Mouse (Mus musculus) C2C12 (cell line): ENCODE measurements around the gene Rps6kb2. TPM values are rescaled to one million over a fixed set of nuclear protein-coding genes. Genes with fewer than 3 reads are reported as not detected.

ENCODE experiments used
- H3K27me3 ChIP-seq: one replicate; pipeline ENCODE4 v1.6.1; 2011; ENCODE audit not compliant: control insufficient read depth, insufficient read depth, insufficient read length
- H3K36me3 ChIP-seq: one replicate; pipeline ENCODE4 v1.6.1; 2011; ENCODE audit not compliant: control insufficient read depth, insufficient read depth
- H3K4me3 ChIP-seq: one replicate; pipeline ENCODE4 v1.5.1; 2011; ENCODE audit warnings: mild to moderate bottlenecking, control low read depth; ENCODE audit not compliant: poor library complexity, insufficient read depth, severe bottlenecking
- H3K79me2 ChIP-seq: one replicate; pipeline ENCODE4 v1.6.1; 2011; ENCODE audit not compliant: control insufficient read depth, insufficient read depth
- H3K79me3 ChIP-seq: one replicate; pipeline ENCODE4 v1.6.1; 2011; ENCODE audit warnings: low read depth, control low read depth
- H3ac ChIP-seq: one replicate; pipeline ENCODE3; 2011; ENCODE audit warnings: low read depth; ENCODE audit not compliant: control insufficient read depth, insufficient read length
- CEBPB ChIP-seq: IDR thresholded peaks from one replicate; pipeline ENCODE4 v1.6.1; 2011; ENCODE audit warnings: low read depth, mild to moderate bottlenecking, control low read depth, moderate library complexity
- CTCF ChIP-seq: IDR thresholded peaks from one replicate; pipeline ENCODE4 v1.5.1; 2011; ENCODE audit not compliant: control insufficient read depth, insufficient read depth, insufficient read length
- FOSL1 ChIP-seq: IDR thresholded peaks from one replicate; pipeline ENCODE4 v1.8.0; 2011; ENCODE audit warnings: mild to moderate bottlenecking, low read length; ENCODE audit not compliant: poor library complexity, insufficient read depth, severe bottlenecking
- MAX ChIP-seq: IDR thresholded peaks from one replicate; pipeline ENCODE4 v1.6.1; 2011; ENCODE audit warnings: mild to moderate bottlenecking, control low read depth
- MYOD1 ChIP-seq: IDR thresholded peaks from one replicate; pipeline ENCODE4 v1.6.1; 2011; ENCODE audit warnings: low read depth; ENCODE audit not compliant: control insufficient read depth, insufficient read length
- MYOG ChIP-seq: IDR thresholded peaks from one replicate; pipeline ENCODE4 v1.6.1; 2011; ENCODE audit not compliant: control insufficient read depth, insufficient read length; ENCODE audit errors: extremely low read depth
- USF1 ChIP-seq: IDR thresholded peaks from one replicate; pipeline ENCODE4 v1.6.1; 2011; ENCODE audit warnings: low read depth, mild to moderate bottlenecking, control low read depth, moderate library complexity
- polyA plus RNA-seq: library from polyadenylated mRNA; unstranded; fragments of >200 nt; fragmentation: generic; extraction: Trizol; gene quantifications from one replicate; pipeline ENCODE4 v1.2.1, GENCODE M21; 2012; ENCODE audit warnings: missing spikeins

Rps6kb2 gene
- polyA plus RNA-seq, 1 experiment, result 19.7 TPM

DNA sequence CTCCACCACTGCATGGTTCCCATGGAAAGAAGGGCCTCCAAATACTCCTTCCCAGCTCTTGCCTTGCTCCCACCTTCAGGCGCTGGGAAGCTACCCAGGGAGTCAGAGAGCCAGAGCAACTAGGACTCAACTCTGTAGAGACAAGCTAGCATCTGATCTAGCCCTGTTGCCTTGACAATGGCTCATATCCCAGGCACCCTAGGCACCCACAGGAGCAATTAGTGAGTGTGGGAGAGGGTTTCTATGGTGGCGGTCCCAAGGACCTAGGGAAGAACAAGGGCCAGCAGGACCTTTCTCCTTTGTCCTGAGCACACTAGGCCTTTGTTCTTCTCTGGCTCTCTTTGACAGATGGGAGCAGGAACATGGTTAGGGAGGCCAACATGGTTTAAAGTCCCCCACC lies 20.5 kb upstream of the Rps6kb2 start:
- no peaks in the 10 kb centered on the region for H3K36me3 ChIP-seq
- TF ChIP-seq FOSL1 (no peak), MYOD1 (no peak), CEBPB (no peak), MAX (no peak), MYOG (no peak), USF1 (no peak), CTCF (no peak)
- H3K27me3 ChIP-seq, result no peaks in the 10 kb centered on the region
- H3K79me3 ChIP-seq, result no peaks in the 10 kb centered on the region
- H3K4me3 ChIP-seq, result no peak overlapping the region
- H3ac ChIP-seq, result no peak overlapping the region
- no peaks in the 10 kb centered on the region for H3K79me2 ChIP-seq

DNA sequence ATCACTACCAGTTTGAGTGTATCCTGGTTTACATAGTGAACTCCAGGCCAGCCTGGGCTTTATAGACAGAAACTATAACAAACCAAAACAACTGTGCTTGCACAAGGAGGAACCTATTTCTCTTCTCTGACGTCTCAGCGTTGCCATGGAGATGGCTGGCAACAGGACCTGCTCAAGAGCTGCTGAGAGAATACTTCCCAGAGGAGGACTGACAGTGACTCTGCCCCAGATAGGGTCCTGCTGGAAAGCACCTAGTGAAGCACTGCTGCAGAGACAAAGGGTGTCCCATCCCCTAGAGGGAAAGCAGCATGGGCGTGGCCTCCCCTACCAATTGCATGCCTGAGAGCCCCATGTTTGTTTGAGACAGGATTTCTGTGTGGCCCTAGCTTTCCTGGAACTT lies 18.7 kb upstream of the Rps6kb2 start:
- no peaks in the 10 kb centered on the region for H3K27me3 ChIP-seq
- no peak overlapping the region for H3K4me3 ChIP-seq
- H3K79me2 ChIP-seq, result no peaks in the 10 kb centered on the region
- TF ChIP-seq MYOG, result no peak
- TF ChIP-seq MAX, result no peak
- TF ChIP-seq CTCF, result no peak
- no peak for TF ChIP-seq CEBPB
- no peak for TF ChIP-seq USF1
- no peak for TF ChIP-seq FOSL1
- TF ChIP-seq MYOD1, result no peak
- H3K36me3 ChIP-seq, result no peaks in the 10 kb centered on the region
- no peaks in the 10 kb centered on the region for H3K79me3 ChIP-seq
- no peak overlapping the region for H3ac ChIP-seq

DNA sequence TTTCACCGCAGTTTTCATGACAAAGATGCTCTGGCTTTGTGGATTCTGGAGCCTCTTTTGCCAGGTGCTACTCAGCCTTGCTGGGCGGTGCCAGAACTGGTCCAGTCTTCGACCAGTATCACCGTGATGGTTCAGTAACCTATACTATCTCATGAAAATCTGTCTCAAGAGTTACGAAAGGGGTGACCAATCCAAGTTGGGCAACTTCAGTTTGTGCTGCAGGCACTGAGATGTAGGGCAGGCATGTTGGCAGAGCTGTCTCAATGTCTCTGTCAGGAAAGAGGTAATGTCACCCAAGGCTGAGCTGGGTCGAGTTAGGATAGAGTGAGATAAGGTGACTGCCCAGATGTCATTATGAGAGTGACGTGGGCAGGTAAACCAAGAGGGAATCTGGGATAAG lies 17.3 kb upstream of the Rps6kb2 start:
- Histone ChIP-seq H3K79me3 (no peaks in the 10 kb centered on the region), H3K36me3 (no peaks in the 10 kb centered on the region), H3K79me2 (no peaks in the 10 kb centered on the region), H3K27me3 (no peaks in the 10 kb centered on the region), H3ac (no peak overlapping the region), H3K4me3 (no peak overlapping the region)
- no peak for TF ChIP-seq CTCF
- TF ChIP-seq MYOG, result no peak
- no peak for TF ChIP-seq CEBPB
- no peak for TF ChIP-seq MAX
- no peak for TF ChIP-seq USF1
- no peak for TF ChIP-seq FOSL1
- no peak for TF ChIP-seq MYOD1

DNA sequence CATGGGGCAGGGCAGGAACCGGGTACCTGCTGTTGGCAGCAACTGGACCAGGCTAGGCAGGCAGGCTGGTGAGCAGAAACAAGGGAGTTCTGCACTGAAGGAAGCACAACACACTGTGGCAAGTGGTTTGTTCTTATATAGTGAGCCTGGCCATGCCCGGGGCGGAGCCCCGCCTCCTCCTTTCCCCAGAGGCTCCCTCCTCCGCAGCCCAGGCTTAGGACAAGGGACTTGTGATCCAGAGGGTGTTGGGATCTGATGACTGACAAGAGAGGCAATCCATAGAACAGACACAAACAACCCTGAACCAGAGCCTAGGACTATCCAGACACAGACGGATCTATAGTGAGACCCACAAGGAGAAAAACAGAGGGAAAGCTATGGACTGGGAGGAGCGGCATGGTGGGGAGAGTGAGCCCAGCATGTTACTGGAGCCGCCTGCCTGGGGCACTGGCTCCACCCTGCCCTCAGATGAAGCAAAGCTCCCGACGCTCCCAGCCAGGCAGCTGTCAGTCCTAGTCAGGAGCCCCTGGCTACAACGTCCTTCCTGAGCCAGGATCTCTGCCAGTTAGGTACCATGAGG lies 12.3 kb upstream of the Rps6kb2 start, which contains the start of gene Carns1:
Gene Carns1, minus strand, starts transcription at position 112 of the 580 bp plus-strand sequence.
- TF ChIP-seq MAX (no peak), USF1 (no peak), MYOD1 (no peak), CTCF (no peak), CEBPB (no peak), MYOG (no peak), FOSL1 (no peak)
- no peaks in the 10 kb centered on the region for H3K27me3 ChIP-seq
- H3K4me3 ChIP-seq, result no peak within 1 kb of the TSS
- H3ac ChIP-seq, result peak within 1 kb of the TSS; percentile 53
- H3K79me2 ChIP-seq, result no peaks in the 10 kb centered on the region
- H3K79me3 ChIP-seq, result no peaks in the 10 kb centered on the region
- H3K36me3 ChIP-seq, result no peaks in the 10 kb centered on the region

DNA sequence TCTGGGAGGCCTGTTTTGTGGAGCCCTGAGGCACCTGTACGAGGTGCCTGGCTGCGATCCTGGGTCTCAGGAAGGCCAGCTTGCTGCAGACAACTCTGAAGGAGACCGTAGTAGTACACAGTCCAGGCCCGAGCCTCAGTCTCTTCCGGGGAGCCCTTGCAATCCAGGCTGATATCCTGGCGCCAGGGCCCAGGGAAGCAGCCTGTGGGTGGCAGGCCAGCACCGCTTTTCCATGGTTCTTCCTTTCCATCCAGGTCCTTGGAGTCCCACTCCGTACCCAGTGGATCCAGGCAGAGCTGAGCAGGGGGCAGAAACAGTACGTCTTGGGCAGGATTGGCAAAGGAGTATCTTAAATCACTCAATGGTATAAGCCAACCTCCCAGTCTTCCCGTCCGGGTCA lies 9.8 kb upstream of the Rps6kb2 start:
- no peaks in the 10 kb centered on the region for H3K27me3 ChIP-seq
- H3K36me3 ChIP-seq, result no peaks in the 10 kb centered on the region
- no peak overlapping the region for H3ac ChIP-seq
- H3K79me3 ChIP-seq, result no peaks in the 10 kb centered on the region
- TF ChIP-seq USF1, result no peak
- no peak for TF ChIP-seq CEBPB
- TF ChIP-seq MYOD1, result no peak
- no peak for TF ChIP-seq MAX
- TF ChIP-seq CTCF, result no peak
- TF ChIP-seq MYOG, result no peak
- TF ChIP-seq FOSL1, result no peak
- no peaks in the 10 kb centered on the region for H3K79me2 ChIP-seq
- H3K4me3 ChIP-seq, result no peak overlapping the region
